Mouse (Mus musculus): Measurements from ENCODE around the gene Pds5a. TPM values are rescaled to one million over a fixed set of nuclear protein-coding genes. Genes with fewer than 3 reads are reported as not detected.

The Pds5a gene
- polyA plus RNA-seq (2017; shearing (Covaris generic)), result 100 to 1,000 TPM; 132 to 136 TPM

GRCm38 (mm10) chr5:65697836-65698758 is at the start of gene Pds5a:
Pds5a (minus strand) TSS chr5:65698273.

Other genes with a start within 250 kb of the Pds5a start
- gene Gm43552, start 205.4 kb downstream of the Pds5a start, polyA plus RNA-seq (2017; shearing (Covaris generic)), result not detected
- 100 to 1,000 TPM; 168 to 176 TPM for gene Smim14, start 161.1 kb downstream of the Pds5a start, polyA plus RNA-seq (2017; shearing (Covaris generic))
- 100 to 1,000 TPM in 1 of 2 experiments, 10 to 100 TPM in 1; 99.2 to 101 TPM for gene Ube2k, start 161.0 kb downstream of the Pds5a start, polyA plus RNA-seq (2017; shearing (Covaris generic))
- 10 to 100 TPM in 1 of 2 experiments, 1 to 10 TPM in 1; 8.8 to 13.1 TPM for gene N4bp2, start 65.2 kb upstream of the Pds5a start, polyA plus RNA-seq (2017; shearing (Covaris generic))
- gene Rhoh, start 162.9 kb upstream of the Pds5a start, polyA plus RNA-seq (2017; shearing (Covaris generic)), result 100 to 1,000 TPM; 218 to 460 TPM
- gene Chrna9, start 236.6 kb upstream of the Pds5a start, polyA plus RNA-seq (2017; shearing (Covaris generic)), result 1 to 10 TPM; 1.1 to 2.6 TPM